Mouse (Mus musculus) kidney, embryonic 14.5 days (tissue): ENCODE measurements around the gene Arglu1. TPM values are rescaled to one million over a fixed set of nuclear protein-coding genes. Genes with fewer than 3 reads are reported as not detected.

ENCODE experiments used
- ATAC-seq: fragments of 200-750 bp; cut with Nextera tagmentation; 2 replicates; pipeline ENCODE4 v1.8.0; 2017; ENCODE audit warnings: moderate number of reproducible peaks, mild to moderate bottlenecking, moderate TSS enrichment, moderate library complexity; ENCODE audit not compliant: low FRiP score, low TSS enrichment
- H3K27ac ChIP-seq: fragments of 300-500 bp; sonication (generic); 2 replicates; pipeline ENCODE4 v1.5.1; 2014; ENCODE audit warnings: low read depth, mild to moderate bottlenecking, low read length, moderate library complexity, mixed read lengths
- H3K27me3 ChIP-seq: fragments of 300-500 bp; sonication (generic); 2 replicates; pipeline ENCODE4 v1.6.1; 2014; ENCODE audit warnings: mild to moderate bottlenecking, low read length; ENCODE audit not compliant: control insufficient read depth, insufficient read depth
- H3K36me3 ChIP-seq: fragments of 300-500 bp; sonication (generic); 2 replicates; pipeline ENCODE4 v1.6.1; 2014; ENCODE audit warnings: low read length, mixed read lengths; ENCODE audit not compliant: control insufficient read depth, insufficient read depth
- H3K4me1 ChIP-seq: fragments of 300-500 bp; sonication (generic); 2 replicates; pipeline ENCODE4 v1.6.1; 2014; ENCODE audit warnings: low read length, mixed read lengths; ENCODE audit not compliant: control insufficient read depth, insufficient read depth
- H3K4me2 ChIP-seq: fragments of 300-500 bp; sonication (generic); replicated peaks from 2 replicates; pipeline ENCODE4 v1.6.1; 2014; ENCODE audit warnings: low read depth, mild to moderate bottlenecking, low read length
- H3K4me3 ChIP-seq: fragments of 300-500 bp; sonication (generic); 2 replicates; pipeline ENCODE4 v1.5.1; 2014; ENCODE audit warnings: mild to moderate bottlenecking, low read length
- H3K9ac ChIP-seq: fragments of 300-500 bp; sonication (generic); 2 replicates; pipeline ENCODE4 v1.6.1; 2014; ENCODE audit warnings: low read depth, mild to moderate bottlenecking, low read length, moderate library complexity
- H3K9me3 ChIP-seq: fragments of 300-500 bp; sonication (generic); 2 replicates; pipeline ENCODE4 v1.6.1; 2016; ENCODE audit warnings: low read length; ENCODE audit not compliant: control insufficient read depth
- WGBS: fragments of 180-500 bp; shearing (Covaris S2); extraction: QIAGEN DNeasy Blood & Tissue Kit; methylation state at CpG from one replicate; pipeline ENCODE4 v1.1.7; 2014; 5-methylcytosine and 5-hydroxymethylcytosine counted together
- polyA plus RNA-seq: library from polyadenylated mRNA; unstranded; fragments of >200 nt; fragmentation: Nextera tagmentation; extraction: Ambion mirVana; gene quantifications from 2 replicates; pipeline ENCODE4 v1.2.1, GENCODE M21; 2014

Gene Arglu1
- polyA plus RNA-seq, 1 experiment from 2014 or later: 150 TPM

GRCm38 (mm10) chr8:8640264-8640588 is 50.1 kb downstream of the Arglu1 start:
- 13% methylated on average over 4 of the region's 4 CpGs for WGBS
- H3K4me3 ChIP-seq: no peak overlapping the region
- H3K4me2 ChIP-seq: no peak overlapping the region
- H3K9me3 ChIP-seq: no peaks in the 10 kb centered on the region
- peaks cover 13% of the 10 kb centered on the region; the same call in 1 of the 2 replicates for H3K36me3 ChIP-seq
- no peak; the same call in 1 of the 2 replicates for ATAC-seq
- no peak overlapping the region for H3K9ac ChIP-seq
- H3K27ac ChIP-seq: no peak overlapping the region; the same call in 1 of the 2 replicates
- peaks cover 7% of the 10 kb centered on the region; the same call in 1 of the 2 replicates for H3K4me1 ChIP-seq
- no peaks in the 10 kb centered on the region for H3K27me3 ChIP-seq

GRCm38 (mm10) chr8:8639569-8640263 is 50.6 kb downstream of the Arglu1 start:
- H3K9ac ChIP-seq: no peak overlapping the region
- H3K27ac ChIP-seq: no peak overlapping the region; the same call in 1 of the 2 replicates
- peaks cover 13% of the 10 kb centered on the region; the same call in 1 of the 2 replicates for H3K36me3 ChIP-seq
- 27% methylated on average over 8 of the region's 8 CpGs for WGBS
- H3K4me2 ChIP-seq: no peak overlapping the region
- no peaks in the 10 kb centered on the region for H3K9me3 ChIP-seq
- peaks cover 7% of the 10 kb centered on the region; the same call in 1 of the 2 replicates for H3K4me1 ChIP-seq
- ATAC-seq: peak; percentile 73
- H3K4me3 ChIP-seq: no peak overlapping the region
- no peaks in the 10 kb centered on the region for H3K27me3 ChIP-seq

- WGBS: 57% methylated on average over 7 of the region's 7 CpGs
Observed at GRCm38 (mm10) chr8:8631394-8631793, 58.9 kb downstream of the Arglu1 start.

GRCm38 (mm10) chr8:8624017-8624416 is 66.3 kb downstream of the Arglu1 start:
- H3K9ac ChIP-seq: no peak overlapping the region
- H3K9me3 ChIP-seq: no peaks in the 10 kb centered on the region
- H3K27ac ChIP-seq: no peak overlapping the region
- no peak overlapping the region for H3K4me2 ChIP-seq
- H3K4me1 ChIP-seq: no peaks in the 10 kb centered on the region
- ATAC-seq: no peak
- WGBS: 51% methylated on average over 7 of the region's 7 CpGs
- H3K27me3 ChIP-seq: no peaks in the 10 kb centered on the region
- no peak overlapping the region for H3K4me3 ChIP-seq
- H3K36me3 ChIP-seq: peaks cover 37% of the 10 kb centered on the region

More at GRCm38 (mm10) chr8:8631394-8631793, 58.9 kb downstream of the Arglu1 start:
- no peak overlapping the region for H3K4me3 ChIP-seq
- H3K27me3 ChIP-seq: no peaks in the 10 kb centered on the region
- 0 out of 2 replicates have a peak, but pooled peaks cover 2% of the 10 kb centered on the region for H3K4me1 ChIP-seq
- H3K4me2 ChIP-seq: no peak overlapping the region
- no peak overlapping the region for H3K9ac ChIP-seq
- H3K36me3 ChIP-seq: peaks cover 9% of the 10 kb centered on the region; the same call in 1 of the 2 replicates
- no peaks in the 10 kb centered on the region for H3K9me3 ChIP-seq
- H3K27ac ChIP-seq: no peak overlapping the region
- ATAC-seq: no peak

GRCm38 (mm10) chr8:8623486-8623885 is 66.8 kb downstream of the Arglu1 start:
- no peaks in the 10 kb centered on the region for H3K4me1 ChIP-seq
- H3K36me3 ChIP-seq: peaks cover 38% of the 10 kb centered on the region
- no peaks in the 10 kb centered on the region for H3K27me3 ChIP-seq
- no peaks in the 10 kb centered on the region for H3K9me3 ChIP-seq
- H3K4me2 ChIP-seq: no peak overlapping the region
- no peak overlapping the region for H3K9ac ChIP-seq
- H3K27ac ChIP-seq: no peak overlapping the region
- ATAC-seq: no peak
- no peak overlapping the region for H3K4me3 ChIP-seq
- WGBS: 61% methylated on average over 8 of the region's 8 CpGs

GRCm38 (mm10) chr8:8622476-8622875 is 67.8 kb downstream of the Arglu1 start:
- H3K27ac ChIP-seq: no peak overlapping the region
- no peaks in the 10 kb centered on the region for H3K4me1 ChIP-seq
- no peak for ATAC-seq
- WGBS: 89% methylated on average over 3 of the region's 3 CpGs
- H3K36me3 ChIP-seq: peaks cover 40% of the 10 kb centered on the region
- H3K27me3 ChIP-seq: no peaks in the 10 kb centered on the region
- no peak overlapping the region for H3K4me2 ChIP-seq
- no peak overlapping the region for H3K4me3 ChIP-seq
- no peaks in the 10 kb centered on the region for H3K9me3 ChIP-seq
- no peak overlapping the region for H3K9ac ChIP-seq

- Histone ChIP-seq H3K4me1 (no peaks in the 10 kb centered on the region), H3K9me3 (no peaks in the 10 kb centered on the region), H3K27me3 (no peaks in the 10 kb centered on the region), H3K9ac (no peak overlapping the region), H3K4me3 (no peak overlapping the region), H3K36me3 (peaks cover 40% of the 10 kb centered on the region), H3K27ac (no peak overlapping the region), H3K4me2 (no peak overlapping the region)
- ATAC-seq: no peak
- WGBS: 89% methylated on average over 12 of the region's 12 CpGs
Observed at GRCm38 (mm10) chr8:8622031-8622430, 68.3 kb downstream of the Arglu1 start.

DNA sequence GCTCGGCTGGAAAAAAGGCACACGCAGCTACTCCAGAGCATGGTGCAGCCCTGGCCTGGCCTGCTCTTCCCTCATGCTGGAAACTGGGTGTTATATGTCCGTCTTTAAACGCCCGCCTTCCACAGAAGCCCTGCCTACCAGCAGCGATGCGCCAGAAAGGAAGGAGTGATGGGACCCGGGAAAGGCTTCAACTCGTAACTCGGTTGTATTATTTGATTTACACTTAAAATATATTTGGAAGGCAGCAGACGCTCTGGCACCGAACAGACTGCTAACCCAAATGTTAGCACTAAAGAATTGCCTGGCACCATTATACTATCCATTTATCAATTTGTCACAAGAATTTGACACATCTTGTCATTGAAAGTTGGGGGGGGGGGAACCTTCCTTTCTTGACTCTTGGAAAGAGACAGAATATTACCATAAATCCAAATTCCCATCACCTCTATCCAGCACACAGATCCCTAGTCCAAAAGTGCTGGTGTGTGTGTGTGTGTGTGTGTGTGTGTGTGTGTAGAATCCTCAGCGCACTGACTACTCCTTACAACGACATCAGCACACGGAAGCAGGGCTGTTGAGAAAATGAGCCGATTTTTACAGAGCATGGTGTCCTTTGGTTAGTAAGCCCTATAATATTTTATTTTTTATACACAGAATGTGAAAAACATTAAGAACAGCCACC is 68.9 kb downstream of the Arglu1 start:
- WGBS: 86% methylated on average over 16 of the region's 16 CpGs
- Histone ChIP-seq H3K36me3 (peaks cover 40% of the 10 kb centered on the region), H3K27me3 (no peaks in the 10 kb centered on the region), H3K9me3 (no peaks in the 10 kb centered on the region), H3K9ac (no peak overlapping the region), H3K4me2 (no peak overlapping the region), H3K4me1 (no peaks in the 10 kb centered on the region), H3K4me3 (no peak overlapping the region), H3K27ac (no peak overlapping the region)
- ATAC-seq: no peak

- H3K9ac ChIP-seq: no peak overlapping the region
- WGBS: 94% methylated on average over 21 of the region's 21 CpGs
- no peaks in the 10 kb centered on the region for H3K4me1 ChIP-seq
- no peak overlapping the region for H3K27ac ChIP-seq
- H3K36me3 ChIP-seq: peaks cover 40% of the 10 kb centered on the region
- no peak overlapping the region for H3K4me2 ChIP-seq
- no peaks in the 10 kb centered on the region for H3K9me3 ChIP-seq
- no peak for ATAC-seq
- no peaks in the 10 kb centered on the region for H3K27me3 ChIP-seq
- H3K4me3 ChIP-seq: no peak overlapping the region
Observed at GRCm38 (mm10) chr8:8620536-8620935, 69.8 kb downstream of the Arglu1 start.
